Mouse (Mus musculus) mouse embryonic stem cell (cell line): Measurements from ENCODE around the gene Mki67.
"Not testable (repeated sequence)": the region's sequence is repeated elsewhere in the genome, so short reads cannot be mapped to it uniquely, and the experiment has no call there.

Experiments
- in situ Hi-C, 2 experiments: fragments of 300-500 bp; cut with MboI; formaldehyde crosslinking; loops; 1 replicate in 1 of 2; 3 replicates in 1 of 2; pipeline ENCODE4 v1.14.3; 2019 to 2020; ENCODE audit warnings: low sequenced_read_pairs in 2 of 2, low pct_unique_long_range_greater_than_20kb in 1 of 2, mixed read lengths in 1 of 2; ENCODE audit not compliant: unreplicated experiment in 1 of 2

The Mki67 gene

DNA sequence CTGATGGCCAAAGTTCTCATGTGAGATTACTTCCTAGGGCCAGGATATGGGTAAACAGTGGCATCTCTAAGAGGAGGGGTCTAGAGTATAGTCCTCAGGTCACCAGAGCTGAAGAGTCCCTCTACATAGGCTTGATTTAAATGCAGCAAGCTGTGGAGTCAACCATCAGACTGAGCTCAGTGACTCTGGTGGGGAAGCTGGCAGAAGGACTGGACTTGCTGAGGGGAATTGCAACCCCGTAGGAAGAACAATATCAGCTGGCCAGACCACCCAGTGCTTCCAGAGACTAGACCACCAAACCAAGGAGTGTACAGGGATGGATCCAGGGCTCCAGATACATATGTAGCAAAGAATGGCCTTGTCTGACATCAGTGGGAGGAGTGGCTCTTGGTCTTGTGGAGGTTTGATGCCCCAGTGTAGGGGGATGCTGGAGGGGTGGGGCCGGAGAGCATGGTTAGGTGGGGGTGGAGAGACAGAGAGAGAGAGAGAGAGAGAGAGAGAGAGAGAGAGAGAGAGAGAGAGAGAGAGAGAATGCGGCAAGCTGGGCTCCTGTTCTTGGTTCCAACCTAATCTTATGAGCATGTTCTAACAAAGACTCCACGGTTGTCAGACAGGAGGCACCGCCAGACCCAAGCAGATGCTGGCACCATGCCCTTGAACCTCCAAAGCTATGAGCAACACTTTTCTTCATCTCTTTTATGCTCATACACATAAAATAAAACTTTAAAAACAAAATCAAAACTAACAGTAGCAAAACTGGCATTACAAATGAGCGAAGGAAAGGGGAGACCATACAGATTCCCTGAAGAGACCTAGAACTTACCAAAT is 6.1 kb upstream of the Mki67 start:
- in situ Hi-C loops, result no loop called here

DNA sequence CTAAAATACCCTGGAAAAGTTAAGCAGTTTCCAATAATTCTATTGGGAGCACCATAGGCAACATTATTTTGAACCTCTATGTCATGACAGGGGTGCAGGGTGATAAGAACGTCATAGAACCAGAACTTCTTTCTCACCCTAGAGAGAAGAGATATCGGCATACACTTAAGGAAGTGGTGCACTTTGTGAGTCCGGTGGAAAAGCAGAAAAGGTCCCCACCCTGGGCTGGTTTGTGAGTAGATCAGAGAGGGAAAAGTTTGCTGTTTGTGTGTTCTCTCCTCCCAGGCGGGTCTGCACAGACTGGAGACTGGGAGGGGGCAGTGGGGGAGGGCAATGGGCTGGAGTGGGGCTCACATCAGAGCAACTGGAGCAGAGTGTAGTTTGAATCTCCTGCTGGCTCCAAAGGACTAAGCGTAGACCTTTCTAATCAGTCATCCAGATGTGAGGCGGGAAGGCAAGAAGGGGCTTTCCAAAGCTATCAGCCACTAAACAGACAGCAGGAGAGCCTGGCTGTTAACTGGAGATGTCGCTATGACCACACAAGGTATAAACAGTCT is 5.4 kb upstream of the Mki67 start:
- in situ Hi-C loops, result no loop called here

DNA sequence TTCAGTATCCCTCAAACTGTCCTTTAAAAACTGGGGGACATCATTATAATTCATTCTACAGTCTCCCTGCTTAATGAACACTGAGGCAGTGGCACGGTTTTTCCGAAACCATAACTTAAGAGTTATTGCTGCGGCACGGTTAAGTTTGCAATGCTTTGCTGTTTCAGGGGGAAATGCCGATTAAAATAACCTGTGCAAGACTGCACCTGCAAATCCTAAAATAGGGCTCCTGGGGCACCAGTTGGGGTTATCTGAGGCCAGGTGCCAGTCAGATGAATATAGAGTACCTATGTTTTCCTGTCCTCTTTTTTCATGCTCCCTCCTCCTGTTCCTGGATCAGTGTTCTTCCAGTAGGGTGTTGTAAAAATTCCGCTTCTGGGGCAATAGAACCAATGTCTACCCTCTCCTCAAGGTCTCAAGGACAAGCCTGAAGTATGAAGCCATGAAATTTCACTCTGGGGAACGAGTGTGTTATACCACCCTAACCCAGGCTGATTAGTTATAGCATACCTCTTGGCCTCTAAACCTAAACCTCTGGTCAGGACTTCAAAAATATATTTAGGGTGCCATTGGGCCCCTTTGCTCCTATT is 902 bp upstream of the Mki67 start:
- in situ Hi-C loops, result no loop called here

DNA sequence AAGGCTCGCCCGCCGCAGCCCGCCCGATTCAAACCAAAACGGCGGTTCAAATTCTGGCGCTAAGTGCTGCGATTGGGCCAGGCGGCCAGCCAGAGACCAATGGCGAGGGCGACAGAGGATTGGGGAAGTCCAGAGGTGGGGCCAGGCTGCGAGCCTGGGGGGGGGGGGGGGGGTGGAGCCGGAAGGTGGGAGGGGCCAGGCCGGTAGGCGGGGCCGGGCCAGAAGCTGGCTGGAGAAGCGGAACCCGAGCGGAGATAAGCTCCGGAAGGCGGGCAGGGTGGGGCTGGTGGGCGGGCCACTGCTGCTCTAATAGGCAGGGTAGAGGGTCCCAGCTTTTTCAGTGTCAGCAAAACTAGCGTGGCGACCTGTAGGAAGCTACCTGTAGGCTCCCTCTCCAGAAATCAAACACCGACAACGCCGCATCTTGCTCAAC is 300 bp upstream of the Mki67 start:
- in situ Hi-C loops, result no loop called here

DNA sequence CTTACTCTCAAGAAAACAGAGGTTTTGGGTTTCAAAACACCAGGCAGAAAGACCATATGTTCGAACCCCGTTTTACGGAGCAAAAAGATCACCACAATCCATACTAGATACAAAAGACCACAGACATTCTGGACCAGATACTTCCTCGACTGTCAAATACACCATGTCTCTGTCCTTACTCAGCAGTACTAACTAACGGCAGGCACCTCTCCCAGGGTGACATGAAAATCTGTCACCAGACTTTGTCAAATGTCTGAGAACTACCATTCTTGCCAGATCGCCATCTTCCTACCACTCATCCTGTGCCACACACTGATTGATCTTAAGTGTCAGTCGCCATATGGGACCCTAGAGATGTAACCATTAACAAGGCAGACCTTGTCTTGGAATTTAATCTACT is 995 bp downstream of the Mki67 start:
- in situ Hi-C loops, result no loop called here

DNA sequence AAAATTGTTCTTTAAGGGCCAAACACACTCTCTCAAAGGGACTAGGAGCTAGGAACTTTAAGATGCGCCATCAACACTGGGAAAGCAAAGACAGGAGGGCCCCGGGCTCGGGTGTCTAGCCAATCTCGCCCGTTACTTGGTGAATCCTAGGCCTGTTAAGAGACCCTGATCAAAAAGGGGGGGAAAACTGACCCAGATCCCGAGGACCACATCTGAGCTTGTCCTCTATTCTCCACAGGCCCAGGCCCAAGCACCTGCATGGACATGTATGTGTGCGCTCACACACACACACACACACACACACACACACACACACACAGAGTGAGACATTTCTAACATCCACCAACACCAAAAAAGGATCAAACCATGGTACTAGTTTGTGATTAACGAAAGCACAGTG is 2.8 kb downstream of the Mki67 start:
- in situ Hi-C loops, result no loop called here

DNA sequence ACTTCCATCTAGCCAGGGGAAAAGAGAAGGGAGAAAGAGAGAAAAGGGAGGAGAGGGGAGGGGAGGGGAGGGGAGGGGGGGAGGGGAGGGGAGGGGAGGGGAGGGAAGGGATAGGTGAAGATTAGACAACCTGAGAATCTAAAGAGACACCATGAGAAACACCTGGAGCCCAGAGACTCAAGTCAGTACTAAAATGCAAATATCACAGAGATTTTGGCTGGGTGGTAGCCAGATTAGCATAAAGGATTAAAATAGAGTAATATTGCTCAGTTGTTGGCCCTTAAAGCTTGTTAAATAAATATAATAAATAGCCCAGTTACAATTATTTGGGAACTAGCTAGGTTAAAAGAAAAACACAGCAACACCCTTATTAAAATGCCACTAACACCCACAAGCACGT is 3.6 kb downstream of the Mki67 start:
- in situ Hi-C loops, result no loop called here

DNA sequence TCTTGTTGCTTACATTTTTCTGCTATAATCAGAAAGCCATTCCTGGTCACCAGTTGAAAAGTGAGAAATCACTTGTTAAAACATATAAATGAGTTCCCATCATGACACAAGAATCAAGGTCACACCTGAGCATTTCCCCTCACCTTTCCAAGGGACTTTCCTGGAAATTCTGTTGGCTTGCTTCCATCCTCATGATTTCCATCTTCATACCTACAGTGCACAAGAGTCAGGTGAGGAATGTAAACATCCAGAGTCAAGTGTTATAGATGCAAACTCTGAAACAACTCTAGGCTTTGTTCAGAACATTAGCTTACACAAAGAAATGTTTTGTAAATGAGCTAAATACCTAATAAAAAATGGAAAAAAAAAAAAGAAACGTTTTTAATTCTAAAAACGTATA is 5.5 kb downstream of the Mki67 start:
- in situ Hi-C loops, result no loop called here

DNA sequence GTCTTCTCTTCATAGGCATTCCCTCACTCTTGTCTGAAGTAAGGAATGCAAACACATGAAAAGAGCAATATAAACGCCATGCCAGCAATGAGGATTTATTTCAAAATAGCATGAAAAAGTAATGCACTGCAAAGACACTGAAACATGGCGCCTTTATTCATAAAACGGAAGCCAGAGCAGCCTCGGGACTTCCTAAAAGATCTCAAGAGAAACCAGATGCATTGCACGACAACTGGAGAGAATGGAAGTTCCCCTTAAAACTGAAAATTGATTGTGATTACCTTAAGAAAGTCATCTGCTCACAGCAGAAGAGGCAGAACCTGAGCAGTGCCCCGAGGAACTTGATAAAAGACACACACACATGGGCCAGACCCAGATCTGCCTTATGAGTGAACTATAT is 10.4 kb downstream of the Mki67 start:
- in situ Hi-C loops, result no loop called here

DNA sequence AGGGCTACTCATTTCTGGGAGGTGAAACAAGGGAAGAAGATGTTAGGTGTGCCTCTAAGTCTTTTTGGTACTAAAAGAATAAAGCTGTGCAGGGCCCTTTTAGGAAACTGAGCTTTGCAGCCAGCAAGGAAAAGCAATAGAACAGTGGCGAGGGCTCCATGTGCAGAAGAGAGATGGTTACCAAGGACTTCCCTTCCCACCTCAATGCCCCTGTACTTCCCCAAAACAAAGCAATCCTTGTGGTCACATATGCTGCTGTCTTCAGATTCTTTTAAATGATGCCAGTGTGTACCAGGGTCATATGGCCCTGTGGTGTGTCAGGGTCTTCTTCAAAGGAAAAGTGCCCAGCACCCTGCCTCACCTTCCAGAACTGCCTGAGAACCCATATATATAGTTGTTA is 11.1 kb downstream of the Mki67 start:
- in situ Hi-C loops, result no loop called here

DNA sequence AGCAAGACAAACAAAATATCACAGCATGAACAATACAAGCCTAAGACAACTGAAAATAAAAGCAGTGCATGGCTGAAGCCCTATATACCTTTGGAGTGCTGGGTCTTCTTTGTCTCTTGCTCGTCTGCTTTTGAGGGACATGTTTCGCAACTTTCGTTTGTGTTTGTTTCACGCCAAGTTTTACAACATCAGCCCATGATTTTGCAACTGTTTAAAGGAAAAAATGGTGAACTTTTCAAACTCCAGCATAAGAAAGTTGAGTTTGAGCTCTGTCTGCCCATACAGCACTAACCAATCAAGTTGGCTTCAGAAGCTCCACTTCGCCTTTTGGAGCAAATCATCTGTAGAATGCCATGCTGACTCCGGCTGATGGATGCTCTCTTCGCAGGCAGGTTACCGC is 11.9 kb downstream of the Mki67 start:
- in situ Hi-C loops, result no loop called here

DNA sequence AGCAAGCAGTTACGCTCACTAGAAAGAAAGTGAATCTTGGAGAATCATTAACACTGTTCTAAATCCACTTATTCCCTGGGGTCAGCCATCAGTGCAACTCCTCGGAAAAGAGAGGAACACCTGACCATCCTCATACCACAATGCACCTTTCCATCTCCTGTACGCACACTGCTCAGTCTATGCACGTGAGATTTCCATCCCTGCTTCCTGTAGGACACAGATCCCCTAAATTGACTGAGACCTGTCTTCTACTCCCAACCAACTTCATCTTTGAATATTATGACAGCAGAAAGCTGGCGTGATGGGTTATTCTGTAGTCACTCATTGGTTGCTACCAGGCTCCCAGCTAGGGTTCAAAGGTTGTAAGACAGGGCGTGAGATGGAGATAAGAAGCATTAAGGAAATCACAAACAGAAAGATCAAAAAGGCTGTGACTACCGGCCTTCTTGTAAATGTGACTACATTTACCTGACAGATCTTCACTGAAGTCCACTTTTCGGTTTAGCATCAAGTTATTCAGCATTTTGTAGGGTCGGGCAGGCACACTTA is 12.5 kb downstream of the Mki67 start:
- in situ Hi-C loops, result no loop called here

DNA sequence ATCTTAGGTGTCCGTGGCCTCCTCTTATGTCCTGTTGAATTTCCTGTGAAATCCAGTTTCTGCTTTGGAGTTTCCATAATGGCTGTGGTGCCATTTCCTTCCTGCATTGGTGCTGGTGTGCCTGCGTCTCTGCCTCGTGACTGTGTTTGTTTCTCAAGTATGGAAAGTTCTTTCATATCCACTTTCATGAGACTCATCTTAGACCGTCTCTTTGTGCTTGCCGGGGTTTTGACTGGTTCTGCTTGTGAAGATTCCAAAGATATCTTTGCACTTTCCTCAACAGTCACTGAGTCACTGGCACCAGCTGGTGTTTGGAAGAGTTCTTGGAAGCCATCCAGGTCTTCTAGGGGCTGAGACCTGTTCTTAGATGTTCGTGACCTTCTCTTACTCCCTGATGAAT is 16.8 kb downstream of the Mki67 start:
- in situ Hi-C loops, result not testable (repeated sequence)

DNA sequence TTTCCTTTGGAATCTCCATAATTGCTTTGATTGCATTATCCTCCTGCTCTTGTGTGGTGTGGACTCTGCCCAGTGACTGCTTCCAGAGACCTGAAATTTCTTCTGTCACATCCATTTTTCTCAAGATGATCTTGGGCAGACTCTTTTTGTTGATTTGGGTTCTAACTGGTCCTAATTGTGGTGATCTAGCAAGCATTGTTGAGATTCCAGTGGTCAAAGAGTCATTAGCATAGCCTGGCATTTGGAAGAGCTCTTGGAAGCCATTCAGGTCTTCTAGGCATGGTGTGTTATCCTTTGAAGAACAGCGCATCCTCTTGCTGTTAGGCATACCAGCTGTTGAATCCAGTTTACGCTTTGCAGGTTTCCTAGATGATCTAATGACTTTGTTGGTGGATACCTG is 17.8 kb downstream of the Mki67 start:
- in situ Hi-C loops, result no loop called here

DNA sequence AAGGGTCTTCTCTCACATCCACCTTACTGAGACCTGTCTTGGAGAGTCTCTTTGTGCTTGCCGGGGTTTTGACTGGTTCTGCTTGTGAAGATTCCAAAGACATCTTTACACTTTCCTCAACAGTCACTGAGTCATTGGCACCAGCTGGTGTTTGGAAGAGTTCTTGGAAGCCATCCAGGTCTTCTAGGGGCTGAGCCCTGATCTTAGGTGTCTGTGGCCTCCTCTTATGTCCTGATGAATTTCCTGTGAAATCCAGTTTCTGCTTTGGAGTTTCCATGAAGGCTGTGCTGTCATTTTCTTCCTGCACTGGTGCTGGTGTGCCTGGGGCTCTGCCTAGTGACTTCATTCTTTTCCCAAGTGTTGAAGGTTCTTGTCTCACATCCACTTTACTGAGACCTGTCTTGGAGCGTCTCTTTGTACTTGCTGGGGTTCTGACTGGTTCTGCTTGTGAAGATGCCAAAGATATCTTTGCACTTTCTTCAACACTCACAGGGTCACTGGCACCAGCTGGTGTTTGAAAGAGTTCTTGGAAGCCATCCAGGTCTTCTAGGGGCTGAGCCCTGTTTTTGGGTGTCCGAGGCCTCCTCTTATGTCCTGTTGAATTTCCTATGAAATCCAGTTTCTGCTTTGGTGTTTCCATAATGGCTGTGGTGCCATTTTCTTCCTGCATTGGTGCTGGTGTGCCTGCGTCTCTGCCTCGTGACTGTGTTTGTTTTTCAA is 19.0 kb downstream of the Mki67 start:
- in situ Hi-C loops, result not testable (repeated sequence)

DNA sequence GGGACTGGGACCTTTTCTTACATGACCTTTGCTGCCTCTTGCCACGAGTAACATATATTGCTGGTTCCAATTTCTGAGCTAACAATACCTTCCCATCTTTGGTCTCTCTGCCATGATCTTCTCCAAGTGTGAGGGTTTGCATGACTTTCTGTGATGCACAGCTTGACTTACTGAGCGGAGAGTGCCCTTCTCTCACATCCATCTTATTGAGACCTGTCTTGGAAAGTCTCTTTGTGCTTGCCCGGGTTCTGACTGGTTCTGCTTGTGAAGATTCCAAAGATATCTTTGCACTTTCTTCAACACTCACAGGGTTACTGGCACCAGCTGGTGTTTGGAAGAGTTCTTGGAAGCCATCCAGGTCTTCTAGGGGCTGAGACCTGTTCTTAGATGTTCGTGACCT is 20.0 kb downstream of the Mki67 start:
- in situ Hi-C loops, result no loop called here

DNA sequence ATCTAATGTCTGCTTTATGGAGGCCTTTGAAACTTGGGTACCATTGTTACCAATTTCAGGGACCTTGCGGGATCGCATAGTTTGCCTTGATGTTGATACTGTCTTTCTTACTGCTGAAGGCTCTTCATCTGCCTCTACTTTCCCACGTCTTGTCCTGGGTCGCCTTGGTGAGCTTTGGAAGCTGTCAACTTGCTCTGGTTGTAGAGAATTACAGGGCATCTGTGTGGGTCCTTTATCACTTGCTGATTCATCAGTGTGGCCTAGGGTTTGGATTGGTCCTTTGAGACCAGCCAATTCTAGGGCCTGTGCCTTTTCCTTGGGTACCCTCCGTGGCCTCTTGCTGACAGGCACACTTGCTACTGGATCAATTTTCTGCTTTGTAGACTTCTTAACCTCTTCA is 21.4 kb downstream of the Mki67 start:
- in situ Hi-C loops, result no loop called here

DNA sequence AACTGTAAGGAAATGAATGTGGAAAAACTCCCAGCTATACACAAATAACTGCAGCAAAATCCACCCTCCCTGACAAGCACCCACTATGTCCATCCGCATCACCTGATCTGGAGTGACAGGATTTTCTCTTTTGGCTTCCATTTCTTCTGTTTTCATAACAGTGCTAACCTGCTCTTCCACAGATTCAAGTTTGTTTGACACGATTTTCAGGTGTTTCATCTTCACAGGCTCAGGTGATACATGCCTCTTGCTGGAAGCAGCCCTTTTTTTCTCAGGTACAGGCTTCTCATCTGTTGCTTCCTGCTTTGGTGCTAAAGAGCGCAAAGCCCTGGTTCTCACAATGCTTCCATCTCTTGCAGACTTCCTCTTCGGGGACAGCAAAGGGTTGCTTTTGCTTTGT is 22.0 kb downstream of the Mki67 start:
- in situ Hi-C loops, result no loop called here

DNA sequence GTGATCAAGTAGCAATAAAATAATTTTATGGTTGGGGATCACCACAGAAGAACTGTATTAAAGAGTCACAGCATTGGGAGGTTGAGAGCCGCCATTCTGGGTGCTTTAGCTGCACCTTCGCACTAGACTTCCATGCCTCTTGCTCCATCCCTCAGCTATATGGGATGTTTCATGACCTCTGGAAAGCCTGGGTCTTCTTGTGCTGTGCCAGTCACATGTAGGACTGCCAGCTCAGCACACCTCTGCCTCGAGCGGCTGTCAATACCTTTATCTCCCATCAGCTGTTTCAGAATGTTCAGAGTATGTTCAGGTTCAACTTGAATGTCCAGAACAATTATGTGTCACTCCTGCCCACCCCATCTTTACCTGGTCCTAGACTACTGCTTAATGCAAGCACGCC is 24.2 kb downstream of the Mki67 start:
- in situ Hi-C loops, result no loop called here
